Mouse (Mus musculus): ENCODE results near the gene Ranbp9. TPM values are rescaled to one million over a fixed set of nuclear protein-coding genes. Genes with fewer than 3 reads are reported as not detected.

Gene Ranbp9
- polyA plus RNA-seq (2016; fragmentation: Nextera tagmentation; extraction: Ambion mirVana): 3.3 and 4.5 TPM in 2 replicates

DNA sequence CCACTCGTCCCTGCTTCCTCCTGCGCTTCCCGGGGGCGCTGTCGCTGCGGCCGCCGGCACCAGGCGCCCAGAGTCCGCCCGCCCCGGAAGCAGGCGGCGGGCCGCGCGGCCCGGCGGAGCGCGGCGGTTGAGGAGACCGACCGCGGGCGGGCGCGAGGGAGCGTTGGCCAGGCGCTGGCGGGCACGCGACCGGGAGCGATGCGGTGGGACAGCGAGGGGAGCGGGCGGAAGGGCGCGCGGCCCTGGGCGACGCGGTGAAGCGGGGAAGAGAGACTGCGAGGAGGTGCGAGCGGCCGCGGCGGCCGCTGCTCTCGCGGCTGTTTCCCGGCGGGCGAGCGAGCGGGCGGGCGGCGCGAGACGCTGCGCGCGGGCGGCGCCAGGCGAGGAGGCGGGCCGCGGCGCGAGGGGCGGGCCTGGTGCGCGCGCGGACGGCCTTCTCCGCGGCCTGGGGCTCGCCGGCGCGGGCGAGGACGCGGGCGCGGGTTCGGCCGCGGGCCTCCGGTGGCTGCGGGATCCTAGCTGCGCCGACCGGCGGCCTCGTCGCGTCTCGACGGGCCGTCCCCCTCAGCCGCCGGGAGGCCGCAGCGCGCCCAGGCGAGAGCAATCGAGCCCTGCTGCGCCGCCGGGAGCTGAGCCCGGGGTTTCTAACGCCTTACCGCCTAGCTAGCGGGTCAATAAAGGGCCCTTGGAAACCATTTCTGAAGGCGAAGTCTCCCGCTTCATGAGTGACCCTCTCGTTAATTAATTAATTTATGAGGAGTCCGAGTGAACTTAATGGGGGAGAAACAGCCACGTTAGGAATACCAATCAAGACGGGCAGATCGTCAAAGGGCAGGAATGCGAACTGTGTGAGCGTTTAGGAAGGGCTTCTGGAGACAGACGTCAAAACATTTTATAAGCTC is at the start of gene Ranbp9:
Gene Ranbp9, minus strand, starts transcription at position 326 of the 902 bp plus-strand sequence.
- peak within 1 kb of the TSS; percentile 98 for H3K27ac ChIP-seq
- peaks cover 65% of the 10 kb centered on the region for H3K4me1 ChIP-seq
- H3K4me2 ChIP-seq: peak within 1 kb of the TSS; percentile 93
- peak within 1 kb of the TSS; percentile 96 for H3K4me3 ChIP-seq
- under 1% methylated on average over 101 of the region's 132 CpGs for WGBS (ENCODE audit: insufficient replicate concordance)
- ATAC-seq: peak; percentile 90
- no peaks in the 10 kb centered on the region for H3K36me3 ChIP-seq
- no peaks in the 10 kb centered on the region for H3K9me3 ChIP-seq (replicated peaks)
- H3K9ac ChIP-seq: peak within 1 kb of the TSS; percentile 99
- H3K27me3 ChIP-seq (replicated peaks): no peaks in the 10 kb centered on the region

GRCm38 (mm10) chr13:43530129-43530831 is 49.2 kb upstream of the Ranbp9 start:
- 22% methylated on average over 14 of the region's 14 CpGs for WGBS (ENCODE audit: insufficient replicate concordance)
- H3K36me3 ChIP-seq: no peaks in the 10 kb centered on the region
- peak overlapping the region; percentile 54 for H3K4me2 ChIP-seq
- H3K9ac ChIP-seq: no peak overlapping the region
- 0 out of 2 replicates have a peak, but pooled peaks have one; percentile 35 for ATAC-seq
- H3K27ac ChIP-seq: 0 out of 2 replicates have a peak overlapping the region, but pooled peaks have one; percentile 43
- H3K4me1 ChIP-seq: peaks cover 35% of the 10 kb centered on the region
- H3K4me3 ChIP-seq: no peak overlapping the region
- no peaks in the 10 kb centered on the region for H3K9me3 ChIP-seq (replicated peaks)
- H3K27me3 ChIP-seq (replicated peaks): 0 out of 2 replicates have a peak, but pooled peaks cover 3% of the 10 kb centered on the region

- H3K9ac ChIP-seq: no peak overlapping the region
- H3K27ac ChIP-seq: no peak overlapping the region
- H3K36me3 ChIP-seq: no peaks in the 10 kb centered on the region
- H3K4me3 ChIP-seq: no peak overlapping the region
- no peak for ATAC-seq
- peaks cover 40% of the 10 kb centered on the region for H3K4me1 ChIP-seq
- 0 out of 2 replicates have a peak, but pooled peaks cover 3% of the 10 kb centered on the region for H3K27me3 ChIP-seq (replicated peaks)
- 0 out of 2 replicates have a peak, but pooled peaks cover 3% of the 10 kb centered on the region for H3K9me3 ChIP-seq (replicated peaks)
- WGBS (ENCODE audit: insufficient replicate concordance): 71% methylated on average over 5 of the region's 5 CpGs
- no peak overlapping the region for H3K4me2 ChIP-seq
Observed at GRCm38 (mm10) chr13:43526289-43526688, 45.2 kb upstream of the Ranbp9 start.

- Histone ChIP-seq H3K36me3 (no peaks in the 10 kb centered on the region), H3K27ac (no peak overlapping the region), H3K9me3 (replicated peaks) (0 out of 2 replicates have a peak, but pooled peaks cover 3% of the 10 kb centered on the region), H3K9ac (no peak overlapping the region), H3K4me2 (no peak overlapping the region), H3K27me3 (replicated peaks) (0 out of 2 replicates have a peak, but pooled peaks cover 3% of the 10 kb centered on the region), H3K4me1 (peaks cover 33% of the 10 kb centered on the region), H3K4me3 (no peak overlapping the region)
- ATAC-seq: no peak
- 56% methylated on average over 16 of the region's 16 CpGs for WGBS (ENCODE audit: insufficient replicate concordance)
Observed at GRCm38 (mm10) chr13:43525363-43526134, 44.5 kb upstream of the Ranbp9 start.

- 42% methylated on average over 16 of the region's 16 CpGs for WGBS (ENCODE audit: insufficient replicate concordance)
- H3K4me2 ChIP-seq: 0 out of 2 replicates have a peak overlapping the region, but pooled peaks have one; percentile 2
Observed at GRCm38 (mm10) chr13:43524491-43525362, 43.6 kb upstream of the Ranbp9 start.

DNA sequence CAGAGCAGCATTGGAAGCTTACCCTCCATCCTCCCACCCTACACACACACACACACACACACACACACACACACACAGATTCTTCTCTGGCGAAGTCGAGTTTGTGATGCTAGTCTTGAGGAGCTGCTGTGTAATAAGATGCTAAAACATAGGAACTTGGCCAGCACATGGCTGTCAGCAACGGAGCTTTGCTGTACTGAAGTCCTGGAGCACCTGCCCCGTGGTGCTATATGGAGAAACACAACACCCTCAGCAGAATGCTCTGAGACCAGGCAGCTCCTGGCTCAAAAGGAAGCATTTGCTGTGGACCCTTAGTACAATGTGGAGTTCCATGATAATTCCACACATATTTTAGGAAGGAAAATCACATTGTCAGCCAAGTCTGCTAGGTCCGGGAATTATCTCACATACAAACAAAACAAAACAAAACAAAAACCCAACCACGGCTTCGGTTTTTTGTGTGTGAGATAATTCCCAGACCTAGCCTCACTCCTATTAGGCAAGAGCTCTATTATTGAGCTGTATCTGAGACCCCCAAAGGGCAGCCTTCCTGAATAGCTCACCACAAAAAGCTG is 42.9 kb upstream of the Ranbp9 start:
- Histone ChIP-seq H3K36me3 (no peaks in the 10 kb centered on the region), H3K4me3 (no peak overlapping the region), H3K9me3 (replicated peaks) (0 out of 2 replicates have a peak, but pooled peaks cover 3% of the 10 kb centered on the region), H3K27ac (no peak overlapping the region), H3K4me2 (no peak overlapping the region), H3K4me1 (peaks cover 24% of the 10 kb centered on the region), H3K27me3 (replicated peaks) (no peaks in the 10 kb centered on the region), H3K9ac (no peak overlapping the region)
- 49% methylated on average over 7 of the region's 7 CpGs for WGBS (ENCODE audit: insufficient replicate concordance)
- ATAC-seq: no peak

More at GRCm38 (mm10) chr13:43524491-43525362, 43.6 kb upstream of the Ranbp9 start:
- Histone ChIP-seq H3K36me3 (no peaks in the 10 kb centered on the region), H3K9ac (no peak overlapping the region), H3K27me3 (replicated peaks) (0 out of 2 replicates have a peak, but pooled peaks cover 3% of the 10 kb centered on the region), H3K4me3 (no peak overlapping the region), H3K27ac (no peak overlapping the region), H3K4me1 (peaks cover 24% of the 10 kb centered on the region), H3K9me3 (replicated peaks) (0 out of 2 replicates have a peak, but pooled peaks cover 3% of the 10 kb centered on the region)
- ATAC-seq: no peak

DNA sequence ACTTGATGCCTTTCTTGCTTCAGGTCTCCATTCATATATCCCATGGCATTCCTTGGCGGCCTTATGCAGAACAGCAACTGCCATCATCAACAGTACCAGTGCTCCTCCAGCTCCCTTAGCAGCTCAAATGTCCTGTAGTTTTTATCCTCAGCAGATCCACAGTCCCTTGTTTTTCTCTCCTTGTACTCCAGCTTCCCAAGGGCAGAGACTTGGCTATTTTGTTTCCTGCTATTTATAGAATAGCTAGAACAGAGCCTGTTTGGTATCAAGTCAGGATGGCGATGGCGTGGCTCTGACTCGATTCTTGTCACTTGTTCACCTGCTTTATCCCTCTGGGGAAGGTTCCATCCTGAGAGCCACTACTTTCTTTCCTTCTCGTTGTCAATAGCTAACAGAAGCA is 40.9 kb upstream of the Ranbp9 start:
- no peaks in the 10 kb centered on the region for H3K36me3 ChIP-seq
- H3K27ac ChIP-seq: no peak overlapping the region
- H3K9me3 ChIP-seq (replicated peaks): 0 out of 2 replicates have a peak, but pooled peaks cover 3% of the 10 kb centered on the region
- WGBS (ENCODE audit: insufficient replicate concordance): 84% methylated on average over 5 of the region's 5 CpGs
- no peak overlapping the region for H3K9ac ChIP-seq
- H3K4me3 ChIP-seq: no peak overlapping the region
- ATAC-seq: no peak
- H3K4me2 ChIP-seq: no peak overlapping the region
- peaks cover 24% of the 10 kb centered on the region for H3K4me1 ChIP-seq
- no peaks in the 10 kb centered on the region for H3K27me3 ChIP-seq (replicated peaks)

DNA sequence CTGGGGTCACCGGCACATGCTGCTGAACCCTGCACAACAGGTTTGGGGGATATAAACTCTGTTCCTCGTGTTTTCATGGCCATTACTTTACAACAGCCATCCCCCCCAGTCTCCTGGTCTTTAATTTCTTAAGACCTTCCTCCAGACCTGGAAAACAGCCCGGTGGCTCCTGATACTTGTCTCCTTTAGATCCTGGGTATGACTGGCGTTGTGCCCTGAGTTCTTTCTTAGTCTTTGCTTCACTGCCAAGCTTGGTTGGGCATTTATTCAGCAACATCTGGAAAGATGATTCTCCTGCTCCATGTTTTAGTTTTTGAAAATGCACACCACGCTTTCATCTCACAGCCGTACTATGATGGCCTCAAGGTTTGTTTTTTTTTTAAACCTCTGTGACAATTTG is 38.2 kb upstream of the Ranbp9 start:
- ATAC-seq: no peak
- no peak overlapping the region for H3K9ac ChIP-seq
- no peak overlapping the region for H3K4me3 ChIP-seq
- peaks cover 11% of the 10 kb centered on the region for H3K4me1 ChIP-seq
- WGBS (ENCODE audit: insufficient replicate concordance): 73% methylated on average over 6 of the region's 6 CpGs
- no peaks in the 10 kb centered on the region for H3K27me3 ChIP-seq (replicated peaks)
- 0 out of 2 replicates have a peak, but pooled peaks cover 3% of the 10 kb centered on the region for H3K9me3 ChIP-seq (replicated peaks)
- H3K36me3 ChIP-seq: no peaks in the 10 kb centered on the region
- no peak overlapping the region for H3K4me2 ChIP-seq
- H3K27ac ChIP-seq: no peak overlapping the region

DNA sequence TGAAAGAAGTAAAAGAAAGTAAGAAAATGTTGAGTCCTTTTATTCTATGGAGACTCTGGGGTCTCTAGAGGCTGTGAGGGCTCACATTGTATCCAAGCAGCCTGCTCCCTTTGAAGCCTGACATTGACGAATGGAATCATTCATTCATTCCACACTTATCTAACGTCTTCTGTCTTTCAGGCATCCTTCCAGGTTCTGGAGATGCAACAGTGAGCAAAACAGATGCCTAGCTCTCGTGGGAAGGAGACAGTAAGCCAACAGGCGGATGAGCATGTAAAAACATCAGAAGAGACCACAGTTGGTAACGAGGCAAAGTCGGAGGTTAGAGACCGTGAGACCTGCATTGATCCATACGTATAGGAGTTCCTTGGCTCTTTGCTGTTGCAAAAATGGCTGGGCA is 36.3 kb upstream of the Ranbp9 start:
- no peak overlapping the region for H3K4me3 ChIP-seq
- H3K27me3 ChIP-seq (replicated peaks): no peaks in the 10 kb centered on the region
- ATAC-seq: no peak
- H3K4me2 ChIP-seq: no peak overlapping the region
- no peak overlapping the region for H3K9ac ChIP-seq
- no peaks in the 10 kb centered on the region for H3K4me1 ChIP-seq
- H3K36me3 ChIP-seq: no peaks in the 10 kb centered on the region
- no peaks in the 10 kb centered on the region for H3K9me3 ChIP-seq (replicated peaks)
- WGBS (ENCODE audit: insufficient replicate concordance): 67% methylated on average over 8 of the region's 8 CpGs
- H3K27ac ChIP-seq: no peak overlapping the region

DNA sequence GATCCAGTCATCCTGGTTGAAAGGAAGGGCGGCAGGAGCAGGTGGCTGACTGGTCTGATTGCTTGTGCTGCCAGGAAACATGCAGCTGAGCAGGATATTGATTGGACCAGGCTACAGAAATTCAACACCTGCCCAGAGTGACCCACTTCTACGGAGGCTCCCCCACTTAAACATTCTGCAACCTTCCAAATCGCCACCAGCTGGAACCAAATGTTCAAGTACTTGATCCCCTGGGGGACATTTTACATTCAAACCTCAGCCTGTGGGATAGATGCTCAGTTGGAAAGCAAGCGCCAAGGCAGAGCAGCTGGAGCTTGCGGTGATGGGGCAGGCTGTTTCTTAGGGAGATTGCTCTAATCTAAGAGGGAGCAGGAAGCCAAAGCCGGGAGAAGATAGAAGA is 35.8 kb upstream of the Ranbp9 start:
- Histone ChIP-seq H3K27ac (no peak overlapping the region), H3K9me3 (replicated peaks) (no peaks in the 10 kb centered on the region), H3K9ac (no peak overlapping the region), H3K4me1 (no peaks in the 10 kb centered on the region), H3K4me2 (no peak overlapping the region), H3K4me3 (no peak overlapping the region), H3K36me3 (no peaks in the 10 kb centered on the region), H3K27me3 (replicated peaks) (no peaks in the 10 kb centered on the region)
- no peak for ATAC-seq
- WGBS (ENCODE audit: insufficient replicate concordance): 60% methylated on average over 6 of the region's 6 CpGs
